In genomic region chr8:108437316-108437830, GRCm38 (mm10) we compare ENCODE assay signal across 20 mouse cellular contexts.
DNase-seq lines count a peak whose midpoint lies in the region; ATAC-seq and TF ChIP-seq lines count a peak whose summit lies in the region.
"Had no signal": no experiment of that assay in that cellular context is flagged by ENCODE, and none has a peak within 500 bp of the region (broad histone marks: within the 10 kb centered on the region; RNA-seq: fewer than 3 reads in every experiment).

No protein-coding gene starts in this region.

- WGBS in hindbrain, embryonic 11.5 days, result 88% methylated on average over 13 of the region's 13 CpGs
- WGBS in hindbrain, embryonic 10.5 days, result 91% methylated on average over 13 of the region's 13 CpGs
- 60% methylated on average over 13 of the region's 13 CpGs for WGBS in midbrain, embryonic 14.5 days
- WGBS in midbrain, embryonic 11.5 days, result 86% methylated on average over 13 of the region's 13 CpGs
- 53% methylated on average over 13 of the region's 13 CpGs for WGBS in neural tube, embryonic 14.5 days

- TF ChIP-seq POLR2A in brain, embryonic 14.5 days (IDR thresholded peaks at IDR 0.05; ENCODE audit: borderline replicate concordance, extremely low read depth, insufficient read depth, insufficient read length, poor library complexity, severe bottlenecking), result no peak

- DNase-seq in hindbrain, embryonic 11.5 days (ENCODE audit: low spot score), result peak; percentile 25
- DNase-seq in hindbrain, embryonic 10.5 days (ENCODE audit: low spot score), result no peak
- peak; percentile 51 for DNase-seq in midbrain, embryonic 14.5 days
- DNase-seq in midbrain, embryonic 11.5 days (ENCODE audit: low spot score, missing footprints), result no peak
- peak; percentile 55 for DNase-seq in brain, embryonic 14.5 days (ENCODE audit: low read depth)
- DNase-seq in kidney, adult 11 months, result no peak
- DNase-seq in right cerebral cortex, postnatal 36 days (ENCODE audit: low spot score in 2 of 2), result no peak
- DNase-seq: adrenal gland, postnatal 14 days; cerebellum, adult 18-20 months; cerebellum, adult 9-11 months; cerebellum, postnatal 36 days; gastrocnemius, adult 2 months; gastrocnemius, postnatal 25 days had no signal

- H3K4me1 ChIP-seq in hindbrain, embryonic 11.5 days (replicated peaks; ENCODE audit: control insufficient read depth, insufficient read depth, low read length), result no peaks in the 10 kb centered on the region; the same call in 1 of the 2 replicates
- peaks cover 14% of the 10 kb centered on the region for H3K4me1 ChIP-seq in hindbrain, embryonic 10.5 days (replicated peaks)
- peaks cover 21% of the 10 kb centered on the region for H3K4me1 ChIP-seq in midbrain, embryonic 14.5 days (ENCODE audit: control insufficient read depth, insufficient read depth, low read length)
- H3K4me1 ChIP-seq in midbrain, embryonic 11.5 days (ENCODE audit: control insufficient read depth, insufficient read depth, low read length), result no peaks in the 10 kb centered on the region
- H3K4me1 ChIP-seq in neural tube, embryonic 14.5 days (ENCODE audit: control insufficient read depth, insufficient read depth, low read length), result peaks cover 4% of the 10 kb centered on the region; the same call in 1 of the 2 replicates
- H3K4me1 ChIP-seq: heart, embryonic 12.5 days had no signal

- no peak overlapping the region for H3K4me2 ChIP-seq in hindbrain, embryonic 11.5 days (replicated peaks; ENCODE audit: low read depth, low read length)
- H3K4me2 ChIP-seq in midbrain, embryonic 14.5 days (ENCODE audit: low read length), result no peak overlapping the region
- H3K4me2 ChIP-seq in midbrain, embryonic 11.5 days, result no peak overlapping the region
- H3K4me2 ChIP-seq in neural tube, embryonic 14.5 days (ENCODE audit: low read depth, low read length), result no peak overlapping the region
- H3K4me2 ChIP-seq: embryonic facial prominence, embryonic 13.5 days; forebrain, embryonic 13.5 days; heart, embryonic 12.5 days; hindbrain, embryonic 15.5 days had no signal

- no peak overlapping the region for H3K4me3 ChIP-seq in hindbrain, embryonic 11.5 days (ENCODE audit: low read depth, low read length)
- no peak overlapping the region for H3K4me3 ChIP-seq in hindbrain, embryonic 10.5 days
- H3K4me3 ChIP-seq in midbrain, embryonic 14.5 days (replicated peaks; ENCODE audit: low read depth, low read length), result no peak overlapping the region
- H3K4me3 ChIP-seq in midbrain, embryonic 11.5 days (ENCODE audit: low read depth, low read length), result no peak overlapping the region
- H3K4me3 ChIP-seq in neural tube, embryonic 14.5 days (ENCODE audit: low read depth, low read length), result no peak overlapping the region
- H3K4me3 ChIP-seq: embryonic facial prominence, embryonic 13.5 days; forebrain, embryonic 13.5 days; gastrocnemius, adult 2 months; heart, embryonic 12.5 days; hindbrain, embryonic 15.5 days had no signal

- no peaks in the 10 kb centered on the region for H3K27me3 ChIP-seq in hindbrain, embryonic 11.5 days (ENCODE audit: control insufficient read depth, insufficient read depth, low read length)
- H3K27me3 ChIP-seq in hindbrain, embryonic 10.5 days (ENCODE audit: insufficient read depth, poor library complexity, severe bottlenecking), result peaks cover 34% of the 10 kb centered on the region
- no peaks in the 10 kb centered on the region for H3K27me3 ChIP-seq in midbrain, embryonic 14.5 days (ENCODE audit: control insufficient read depth, insufficient read depth, low read length)
- H3K27me3 ChIP-seq in midbrain, embryonic 11.5 days (ENCODE audit: control insufficient read depth, insufficient read depth, low read length), result no peaks in the 10 kb centered on the region
- no peaks in the 10 kb centered on the region for H3K27me3 ChIP-seq in neural tube, embryonic 14.5 days (ENCODE audit: control insufficient read depth, insufficient read depth, low read length)
- H3K27me3 ChIP-seq: embryonic facial prominence, embryonic 13.5 days; heart, embryonic 12.5 days; hindbrain, embryonic 15.5 days had no signal

- ATAC-seq in hindbrain, embryonic 11.5 days (ENCODE audit: low FRiP score), result 0 out of 2 replicates have a peak, but pooled peaks have one; percentile 19
- no peak for ATAC-seq in midbrain, embryonic 14.5 days (ENCODE audit: low FRiP score, low TSS enrichment)
- no peak for ATAC-seq in midbrain, embryonic 11.5 days (ENCODE audit: low FRiP score)
- ATAC-seq in neural tube, embryonic 14.5 days (ENCODE audit: low read depth), result 0 out of 2 replicates have a peak, but pooled peaks have one; percentile 17
- ATAC-seq: activated CD4-positive, CD25-positive, alpha-beta regulatory T cell, adult 4 months; forebrain, embryonic 13.5 days; Patski had no signal

- H3K9ac ChIP-seq in hindbrain, embryonic 11.5 days (ENCODE audit: low read depth, low read length), result no peak overlapping the region
- no peak overlapping the region for H3K9ac ChIP-seq in midbrain, embryonic 14.5 days (replicated peaks; ENCODE audit: low read length)
- H3K9ac ChIP-seq in midbrain, embryonic 11.5 days (ENCODE audit: low read length), result no peak overlapping the region
- no peak overlapping the region for H3K9ac ChIP-seq in neural tube, embryonic 14.5 days (replicated peaks; ENCODE audit: low read depth, low read length)
- H3K9ac ChIP-seq: embryonic facial prominence, embryonic 13.5 days; forebrain, embryonic 13.5 days; heart, embryonic 12.5 days; hindbrain, embryonic 15.5 days had no signal

- H3K9me3 ChIP-seq in hindbrain, embryonic 11.5 days (ENCODE audit: control insufficient read depth, low read length), result no peaks in the 10 kb centered on the region
- no peaks in the 10 kb centered on the region for H3K9me3 ChIP-seq in hindbrain, embryonic 10.5 days
- no peaks in the 10 kb centered on the region for H3K9me3 ChIP-seq in midbrain, embryonic 14.5 days (ENCODE audit: control insufficient read depth, low read length)
- no peaks in the 10 kb centered on the region for H3K9me3 ChIP-seq in midbrain, embryonic 11.5 days (ENCODE audit: control insufficient read depth, low read length)
- no peaks in the 10 kb centered on the region for H3K9me3 ChIP-seq in neural tube, embryonic 14.5 days (ENCODE audit: control insufficient read depth, low read length)
- H3K9me3 ChIP-seq: embryonic facial prominence, embryonic 13.5 days; forebrain, embryonic 13.5 days; heart, embryonic 12.5 days; hindbrain, embryonic 15.5 days had no signal

- TF ChIP-seq CTCF in brain, embryonic 14.5 days (IDR thresholded peaks at IDR 0.05; ENCODE audit: borderline replicate concordance, extremely low read depth, insufficient read depth, insufficient read length), result no peak

- H3K27ac ChIP-seq in hindbrain, embryonic 11.5 days (ENCODE audit: low read depth, low read length), result peak overlapping the region; percentile 9; the same call in 1 of the 2 replicates
- H3K27ac ChIP-seq in hindbrain, embryonic 10.5 days, result no peak overlapping the region
- H3K27ac ChIP-seq in midbrain, embryonic 14.5 days (replicated peaks; ENCODE audit: low read depth, low read length), result peak overlapping the region; percentile 41; the same call in 1 of the 2 replicates
- H3K27ac ChIP-seq in midbrain, embryonic 11.5 days (ENCODE audit: low read depth, low read length), result no peak overlapping the region
- no peak overlapping the region for H3K27ac ChIP-seq in neural tube, embryonic 14.5 days (ENCODE audit: low read depth, low read length)
- H3K27ac ChIP-seq: embryonic facial prominence, embryonic 13.5 days; forebrain, embryonic 13.5 days; gastrocnemius, adult 2 months; hindbrain, embryonic 15.5 days had no signal

- H3K36me3 ChIP-seq in hindbrain, embryonic 11.5 days (ENCODE audit: control insufficient read depth, insufficient read depth, low read length), result no peaks in the 10 kb centered on the region
- no peaks in the 10 kb centered on the region for H3K36me3 ChIP-seq in hindbrain, embryonic 10.5 days
- H3K36me3 ChIP-seq in midbrain, embryonic 14.5 days (ENCODE audit: control insufficient read depth, insufficient read depth, low read length), result no peaks in the 10 kb centered on the region
- H3K36me3 ChIP-seq in midbrain, embryonic 11.5 days (ENCODE audit: control insufficient read depth, insufficient read depth, low read length), result no peaks in the 10 kb centered on the region
- no peaks in the 10 kb centered on the region for H3K36me3 ChIP-seq in neural tube, embryonic 14.5 days (ENCODE audit: control insufficient read depth, insufficient read depth, low read length)
- H3K36me3 ChIP-seq: embryonic facial prominence, embryonic 13.5 days; heart, embryonic 12.5 days; hindbrain, embryonic 15.5 days had no signal

Comparison
In these comparisons a context has a peak if more than half of its experiments do, and no peak if none do; other contexts are left out.
1. DNase-seq: peak in hindbrain, embryonic 11.5 days (single experiment), midbrain, embryonic 14.5 days (single experiment) and brain, embryonic 14.5 days (single experiment); none in hindbrain, embryonic 10.5 days (single experiment), midbrain, embryonic 11.5 days (single experiment), kidney, adult 11 months (single experiment) and right cerebral cortex, postnatal 36 days (0 of 2).
2. H3K27ac ChIP-seq: peak in hindbrain, embryonic 11.5 days (single experiment) and midbrain, embryonic 14.5 days (single experiment); none in hindbrain, embryonic 10.5 days (single experiment), midbrain, embryonic 11.5 days (single experiment) and neural tube, embryonic 14.5 days (single experiment).
3. ATAC-seq: peak in hindbrain, embryonic 11.5 days (single experiment) and neural tube, embryonic 14.5 days (single experiment); none in midbrain, embryonic 14.5 days (single experiment) and midbrain, embryonic 11.5 days (single experiment).